Mouse (Mus musculus): ENCODE data around the gene Shc4. TPM values are rescaled to one million over a fixed set of nuclear protein-coding genes. Genes with fewer than 3 reads are reported as not detected.

The Shc4 gene
- polyA plus RNA-seq, 1 experiment from 2014 or later, result 1.2 TPM

GRCm38 (mm10) chr2:125620213-125620907 is 103.6 kb downstream of the Shc4 start:
- WGBS, result 90% methylated on average over 25 of the region's 25 CpGs
- H3K4me2 ChIP-seq (ENCODE audit: low read length), result no peak overlapping the region
- no peaks in the 10 kb centered on the region for H3K9me3 ChIP-seq (ENCODE audit: control insufficient read depth, low read length)
- H3K27ac ChIP-seq (replicated peaks in 1 of 2; ENCODE audit: control insufficient read depth in 1 of 2, insufficient read depth in 1 of 2, low read depth in 2 of 2, low read length in 2 of 2), result no peak overlapping the region
- H3K36me3 ChIP-seq (ENCODE audit: control insufficient read depth, insufficient read depth, low read length), result peaks cover 57% of the 10 kb centered on the region
- no peak overlapping the region for H3K4me3 ChIP-seq (ENCODE audit: control insufficient read depth in 1 of 2, insufficient read depth in 1 of 2, low read depth in 1 of 2, low read length in 2 of 2)
- no peak overlapping the region for H3K9ac ChIP-seq (ENCODE audit: low read length)
- no peaks in the 10 kb centered on the region for H3K27me3 ChIP-seq (ENCODE audit: control insufficient read depth, insufficient read depth, low read length)
- no peak for ATAC-seq (ENCODE audit: insufficient number of reproducible peaks, insufficient read depth, low FRiP score, low read depth)
- H3K4me1 ChIP-seq (ENCODE audit: control insufficient read depth in 2 of 2, insufficient read depth in 2 of 2, low read length in 2 of 2), result peaks cover 3 to 14% of the 10 kb centered on the region in 2 experiments

- no peaks in the 10 kb centered on the region for H3K9me3 ChIP-seq (ENCODE audit: control insufficient read depth, low read length)
- 73% methylated on average over 8 of the region's 8 CpGs for WGBS
- no peak overlapping the region for H3K9ac ChIP-seq (ENCODE audit: low read length)
- H3K4me3 ChIP-seq (ENCODE audit: control insufficient read depth in 1 of 2, insufficient read depth in 1 of 2, low read depth in 1 of 2, low read length in 2 of 2), result no peak overlapping the region
- ATAC-seq (ENCODE audit: insufficient number of reproducible peaks, insufficient read depth, low FRiP score, low read depth), result no peak
- no peaks in the 10 kb centered on the region for H3K4me1 ChIP-seq (ENCODE audit: control insufficient read depth in 2 of 2, insufficient read depth in 2 of 2, low read length in 2 of 2)
- no peaks in the 10 kb centered on the region for H3K27me3 ChIP-seq (ENCODE audit: control insufficient read depth, insufficient read depth, low read length)
- H3K36me3 ChIP-seq (ENCODE audit: control insufficient read depth, insufficient read depth, low read length), result peaks cover 98% of the 10 kb centered on the region
- H3K27ac ChIP-seq (replicated peaks in 1 of 2; ENCODE audit: control insufficient read depth in 1 of 2, insufficient read depth in 1 of 2, low read depth in 2 of 2, low read length in 2 of 2), result no peak overlapping the region
- no peak overlapping the region for H3K4me2 ChIP-seq (ENCODE audit: low read length)
These were observed 108.0 kb downstream of the Shc4 start for GRCm38 (mm10) chr2:125615858-125616424.

- 86% methylated on average over 7 of the region's 7 CpGs for WGBS
- peaks cover 96% of the 10 kb centered on the region for H3K36me3 ChIP-seq (ENCODE audit: control insufficient read depth, insufficient read depth, low read length)
- ATAC-seq (ENCODE audit: insufficient number of reproducible peaks, insufficient read depth, low FRiP score, low read depth), result no peak
These were observed 108.5 kb downstream of the Shc4 start for GRCm38 (mm10) chr2:125615440-125615839.

GRCm38 (mm10) chr2:125606220-125606845 is 117.6 kb downstream of the Shc4 start:
- Histone ChIP-seq H3K27ac (replicated peaks in 1 of 2; ENCODE audit: control insufficient read depth in 1 of 2, insufficient read depth in 1 of 2, low read depth in 2 of 2, low read length in 2 of 2) (no peak overlapping the region), H3K27me3 (ENCODE audit: control insufficient read depth, insufficient read depth, low read length) (no peaks in the 10 kb centered on the region), H3K36me3 (ENCODE audit: control insufficient read depth, insufficient read depth, low read length) (peaks cover 70% of the 10 kb centered on the region), H3K9me3 (ENCODE audit: control insufficient read depth, low read length) (no peaks in the 10 kb centered on the region), H3K9ac (ENCODE audit: low read length) (no peak overlapping the region), H3K4me1 (ENCODE audit: control insufficient read depth in 2 of 2, insufficient read depth in 2 of 2, low read length in 2 of 2) (no peaks in the 10 kb centered on the region), H3K4me3 (ENCODE audit: control insufficient read depth in 1 of 2, insufficient read depth in 1 of 2, low read depth in 1 of 2, low read length in 2 of 2) (no peak overlapping the region), H3K4me2 (ENCODE audit: low read length) (no peak overlapping the region)
- WGBS, result 81% methylated on average over 17 of the region's 17 CpGs
- no peak for ATAC-seq (ENCODE audit: insufficient number of reproducible peaks, insufficient read depth, low FRiP score, low read depth)

More at GRCm38 (mm10) chr2:125615440-125615839, 108.5 kb downstream of the Shc4 start:
- H3K27me3 ChIP-seq (ENCODE audit: control insufficient read depth, insufficient read depth, low read length), result no peaks in the 10 kb centered on the region
- no peak overlapping the region for H3K9ac ChIP-seq (ENCODE audit: low read length)
- H3K4me3 ChIP-seq (ENCODE audit: control insufficient read depth in 1 of 2, insufficient read depth in 1 of 2, low read depth in 1 of 2, low read length in 2 of 2), result no peak overlapping the region
- no peaks in the 10 kb centered on the region for H3K9me3 ChIP-seq (ENCODE audit: control insufficient read depth, low read length)
- no peak overlapping the region for H3K4me2 ChIP-seq (ENCODE audit: low read length)
- H3K4me1 ChIP-seq (ENCODE audit: control insufficient read depth in 2 of 2, insufficient read depth in 2 of 2, low read length in 2 of 2), result no peaks in the 10 kb centered on the region
- no peak overlapping the region for H3K27ac ChIP-seq (replicated peaks in 1 of 2; ENCODE audit: control insufficient read depth in 1 of 2, insufficient read depth in 1 of 2, low read depth in 2 of 2, low read length in 2 of 2)

GRCm38 (mm10) chr2:125604646-125605045 is 119.3 kb downstream of the Shc4 start:
- H3K4me3 ChIP-seq (ENCODE audit: control insufficient read depth in 1 of 2, insufficient read depth in 1 of 2, low read depth in 1 of 2, low read length in 2 of 2), result no peak overlapping the region
- 0 out of 4 replicates have a peak, but pooled peaks cover 0 to 7% of the 10 kb centered on the region in 2 experiments for H3K4me1 ChIP-seq (ENCODE audit: control insufficient read depth in 2 of 2, insufficient read depth in 2 of 2, low read length in 2 of 2)
- no peak overlapping the region for H3K9ac ChIP-seq (ENCODE audit: low read length)
- H3K36me3 ChIP-seq (ENCODE audit: control insufficient read depth, insufficient read depth, low read length), result peaks cover 73% of the 10 kb centered on the region
- H3K27me3 ChIP-seq (ENCODE audit: control insufficient read depth, insufficient read depth, low read length), result no peaks in the 10 kb centered on the region
- H3K27ac ChIP-seq (replicated peaks in 1 of 2; ENCODE audit: control insufficient read depth in 1 of 2, insufficient read depth in 1 of 2, low read depth in 2 of 2, low read length in 2 of 2), result no peak overlapping the region
- 63% methylated on average over 7 of the region's 7 CpGs for WGBS
- ATAC-seq (ENCODE audit: insufficient number of reproducible peaks, insufficient read depth, low FRiP score, low read depth), result no peak
- no peak overlapping the region for H3K4me2 ChIP-seq (ENCODE audit: low read length)
- H3K9me3 ChIP-seq (ENCODE audit: control insufficient read depth, low read length), result no peaks in the 10 kb centered on the region

GRCm38 (mm10) chr2:125602970-125603369 is 121.0 kb downstream of the Shc4 start:
- 90% methylated on average over 3 of the region's 3 CpGs for WGBS
- no peaks in the 10 kb centered on the region for H3K27me3 ChIP-seq (ENCODE audit: control insufficient read depth, insufficient read depth, low read length)
- H3K36me3 ChIP-seq (ENCODE audit: control insufficient read depth, insufficient read depth, low read length), result peaks cover 76% of the 10 kb centered on the region
- H3K4me1 ChIP-seq (ENCODE audit: control insufficient read depth in 2 of 2, insufficient read depth in 2 of 2, low read length in 2 of 2), result 0 out of 4 replicates have a peak, but pooled peaks cover 0 to 7% of the 10 kb centered on the region in 2 experiments
- H3K9ac ChIP-seq (ENCODE audit: low read length), result no peak overlapping the region
- no peak for ATAC-seq (ENCODE audit: insufficient number of reproducible peaks, insufficient read depth, low FRiP score, low read depth)
- H3K9me3 ChIP-seq (ENCODE audit: control insufficient read depth, low read length), result no peaks in the 10 kb centered on the region
- no peak overlapping the region for H3K4me2 ChIP-seq (ENCODE audit: low read length)
- H3K27ac ChIP-seq (replicated peaks in 1 of 2; ENCODE audit: control insufficient read depth in 1 of 2, insufficient read depth in 1 of 2, low read depth in 2 of 2, low read length in 2 of 2), result no peak overlapping the region
- no peak overlapping the region for H3K4me3 ChIP-seq (ENCODE audit: control insufficient read depth in 1 of 2, insufficient read depth in 1 of 2, low read depth in 1 of 2, low read length in 2 of 2)

GRCm38 (mm10) chr2:125598958-125599357 is 125.0 kb downstream of the Shc4 start:
- 79% methylated on average over 4 of the region's 4 CpGs for WGBS
- no peak for ATAC-seq (ENCODE audit: insufficient number of reproducible peaks, insufficient read depth, low FRiP score, low read depth)
- Histone ChIP-seq H3K4me1 (ENCODE audit: control insufficient read depth in 2 of 2, insufficient read depth in 2 of 2, low read length in 2 of 2) (0 out of 4 replicates have a peak, but pooled peaks cover 0 to 7% of the 10 kb centered on the region in 2 experiments), H3K9ac (ENCODE audit: low read length) (no peak overlapping the region), H3K27me3 (ENCODE audit: control insufficient read depth, insufficient read depth, low read length) (no peaks in the 10 kb centered on the region), H3K4me3 (ENCODE audit: control insufficient read depth in 1 of 2, insufficient read depth in 1 of 2, low read depth in 1 of 2, low read length in 2 of 2) (no peak overlapping the region), H3K9me3 (ENCODE audit: control insufficient read depth, low read length) (no peaks in the 10 kb centered on the region), H3K27ac (replicated peaks in 1 of 2; ENCODE audit: control insufficient read depth in 1 of 2, insufficient read depth in 1 of 2, low read depth in 2 of 2, low read length in 2 of 2) (no peak overlapping the region), H3K4me2 (ENCODE audit: low read length) (no peak overlapping the region), H3K36me3 (ENCODE audit: control insufficient read depth, insufficient read depth, low read length) (peaks cover 77% of the 10 kb centered on the region)
